Mouse (Mus musculus) midbrain, embryonic 14.5 days (tissue): ENCODE measurements at regions not wholly inside any gene's neighbourhood (a gene's known extent, or its start where the extent isn't known, plus 50 kb on each side); places are given as distances from the start of the nearest gene placed in this dataset.
A peak's percentile ranks its signal among the peaks of the same experiment; 100 is the strongest.

Experiments used
- ATAC-seq: fragments of 200-750 bp; cut with Nextera tagmentation; 2 replicates; pipeline ENCODE4 v1.8.0; 2017; ENCODE audit warnings: moderate number of reproducible peaks, moderate library complexity; ENCODE audit not compliant: low FRiP score, low TSS enrichment
- DNase-seq: peaks from one replicate; pipeline ENCODE4 v3.0.0-alpha.2; 2015
- H3K27ac ChIP-seq: fragments of 300-500 bp; sonication (generic); replicated peaks from 2 replicates; pipeline ENCODE4 v1.5.1; 2014; ENCODE audit warnings: mild to moderate bottlenecking, low read depth, low read length, moderate library complexity
- H3K27me3 ChIP-seq: fragments of 300-500 bp; sonication (generic); 2 replicates; pipeline ENCODE4 v1.6.1; 2014; ENCODE audit warnings: low read length, control low read depth, mixed read lengths; ENCODE audit not compliant: control insufficient read depth, insufficient read depth
- H3K36me3 ChIP-seq: fragments of 300-500 bp; sonication (generic); 2 replicates; pipeline ENCODE4 v1.6.1; 2014; ENCODE audit warnings: low read length, control low read depth; ENCODE audit not compliant: control insufficient read depth, insufficient read depth
- H3K4me1 ChIP-seq: fragments of 300-500 bp; sonication (generic); 2 replicates; pipeline ENCODE4 v1.6.1; 2014; ENCODE audit warnings: mild to moderate bottlenecking, antibody characterized with exemption, low read length, control low read depth; ENCODE audit not compliant: control insufficient read depth, insufficient read depth
- H3K4me2 ChIP-seq: fragments of 300-500 bp; sonication (generic); 2 replicates; pipeline ENCODE4 v1.6.1; 2014; ENCODE audit warnings: mild to moderate bottlenecking, low read length, moderate library complexity
- H3K4me3 ChIP-seq: fragments of 300-500 bp; sonication (generic); replicated peaks from 2 replicates; pipeline ENCODE4 v1.5.1; 2014; ENCODE audit warnings: low read depth, low read length
- H3K9ac ChIP-seq: fragments of 300-500 bp; sonication (generic); replicated peaks from 2 replicates; pipeline ENCODE4 v1.6.1; 2014; ENCODE audit warnings: mild to moderate bottlenecking, low read length, moderate library complexity
- H3K9me3 ChIP-seq: fragments of 300-500 bp; sonication (generic); 2 replicates; pipeline ENCODE4 v1.6.1; 2016; ENCODE audit warnings: low read length, control low read depth, mixed read lengths; ENCODE audit not compliant: control insufficient read depth
- WGBS: fragments of 180-500 bp; shearing (Covaris S2); extraction: QIAGEN DNeasy Blood & Tissue Kit; methylation state at CpG from one replicate; pipeline ENCODE4 v1.1.7; 2014; 5-methylcytosine and 5-hydroxymethylcytosine counted together

- DNase-seq (no peak), ATAC-seq (no peak)
- Histone ChIP-seq H3K4me2 (no peak overlapping the region), H3K4me3 (no peak overlapping the region), H3K36me3 (no peaks in the 10 kb centered on the region), H3K9me3 (no peaks in the 10 kb centered on the region), H3K27ac (no peak overlapping the region), H3K9ac (no peak overlapping the region), H3K27me3 (no peaks in the 10 kb centered on the region), H3K4me1 (no peaks in the 10 kb centered on the region)
- WGBS, result 84% methylated on average over 4 of the region's 4 CpGs
These were observed 345.2 kb upstream of the Trib2 start for GRCm38 (mm10) chr12:16161947-16162346.

GRCm38 (mm10) chr12:16157896-16158295, 341.2 kb upstream of the Trib2 start:
- peaks cover 5% of the 10 kb centered on the region for H3K4me1 ChIP-seq
- ATAC-seq (no peak), DNase-seq (no peak)
- no peaks in the 10 kb centered on the region for H3K27me3 ChIP-seq
- H3K9ac ChIP-seq, result no peak overlapping the region
- no peak overlapping the region for H3K4me3 ChIP-seq
- no peak overlapping the region for H3K4me2 ChIP-seq
- 71% methylated on average over 7 of the region's 7 CpGs for WGBS
- no peaks in the 10 kb centered on the region for H3K36me3 ChIP-seq
- H3K9me3 ChIP-seq, result no peaks in the 10 kb centered on the region
- no peak overlapping the region for H3K27ac ChIP-seq

- Histone ChIP-seq H3K4me2 (no peak overlapping the region), H3K9me3 (no peaks in the 10 kb centered on the region), H3K4me3 (no peak overlapping the region), H3K36me3 (no peaks in the 10 kb centered on the region), H3K4me1 (peaks cover 5% of the 10 kb centered on the region), H3K27ac (peak overlapping the region; percentile 33; the same call in 1 of the 2 replicates), H3K9ac (no peak overlapping the region), H3K27me3 (no peaks in the 10 kb centered on the region)
- ATAC-seq, result peak; percentile 40
- peak; percentile 69 for DNase-seq
- WGBS, result 15% methylated on average over 2 of the region's 2 CpGs
These were observed 339.3 kb upstream of the Trib2 start for GRCm38 (mm10) chr12:16155791-16156558.

DNA sequence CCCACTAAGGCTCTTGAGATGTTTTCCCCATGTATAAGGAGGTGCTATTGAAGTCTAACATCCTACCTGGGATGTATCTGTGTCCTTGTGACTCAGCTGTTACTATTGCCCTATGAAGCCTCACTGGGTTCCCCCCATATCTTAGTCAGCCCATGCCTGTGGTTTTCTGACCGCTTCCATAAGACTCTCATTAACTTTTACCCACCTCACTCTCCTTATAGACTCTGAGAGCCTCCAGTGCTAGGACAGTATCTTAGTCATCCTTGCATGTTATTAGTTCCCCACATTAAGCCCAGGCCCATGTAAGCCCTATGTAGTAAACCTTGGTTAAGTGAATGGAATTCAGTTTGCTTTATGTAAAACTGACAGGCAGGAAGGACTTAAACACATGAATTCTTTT, 337.5 kb upstream of the Trib2 start:
- ATAC-seq, result no peak
- Histone ChIP-seq H3K27ac (no peak overlapping the region), H3K9ac (no peak overlapping the region), H3K4me1 (peaks cover 5% of the 10 kb centered on the region), H3K9me3 (no peaks in the 10 kb centered on the region), H3K36me3 (no peaks in the 10 kb centered on the region), H3K4me2 (no peak overlapping the region), H3K4me3 (no peak overlapping the region), H3K27me3 (no peaks in the 10 kb centered on the region)
- 89% methylated on average over 1 of the region's 1 CpGs for WGBS
- DNase-seq, result no peak

DNA sequence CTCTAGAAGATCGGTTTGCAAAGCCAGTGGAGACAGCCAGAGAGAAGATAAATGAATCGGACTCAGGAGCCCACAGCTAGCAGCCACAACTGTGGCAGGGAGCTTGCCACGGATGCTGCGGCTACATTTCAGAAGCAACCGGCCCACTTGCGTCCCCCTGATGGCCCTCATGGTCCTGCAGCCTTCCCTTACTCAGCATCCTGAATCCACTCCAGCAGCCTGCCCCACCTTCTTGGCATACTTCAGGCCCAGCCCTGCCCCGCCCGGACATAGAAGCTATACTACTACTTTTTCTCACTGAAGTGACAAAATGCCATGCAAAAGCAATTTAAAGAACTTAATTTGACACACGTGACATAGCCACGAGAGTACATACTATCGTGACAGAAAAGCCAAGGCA, 335.4 kb upstream of the Trib2 start:
- DNase-seq (no peak), ATAC-seq (no peak)
- H3K4me3 ChIP-seq, result no peak overlapping the region
- peaks cover 5% of the 10 kb centered on the region for H3K4me1 ChIP-seq
- H3K4me2 ChIP-seq, result no peak overlapping the region
- 93% methylated on average over 11 of the region's 11 CpGs for WGBS
- H3K9ac ChIP-seq, result no peak overlapping the region
- no peaks in the 10 kb centered on the region for H3K9me3 ChIP-seq
- no peaks in the 10 kb centered on the region for H3K36me3 ChIP-seq
- H3K27me3 ChIP-seq, result no peaks in the 10 kb centered on the region
- no peak overlapping the region for H3K27ac ChIP-seq

GRCm38 (mm10) chr12:16151170-16151702, 334.5 kb upstream of the Trib2 start:
- no peak overlapping the region for H3K9ac ChIP-seq
- H3K4me2 ChIP-seq, result no peak overlapping the region
- no peaks in the 10 kb centered on the region for H3K27me3 ChIP-seq
- peaks cover 3% of the 10 kb centered on the region for H3K4me1 ChIP-seq
- peak; percentile 37 for DNase-seq
- no peak overlapping the region for H3K27ac ChIP-seq
- no peaks in the 10 kb centered on the region for H3K9me3 ChIP-seq
- no peak; the same call in 1 of the 2 replicates for ATAC-seq
- WGBS, result 64% methylated on average over 5 of the region's 5 CpGs
- H3K36me3 ChIP-seq, result no peaks in the 10 kb centered on the region
- H3K4me3 ChIP-seq, result no peak overlapping the region

GRCm38 (mm10) chr12:16146919-16147318, 330.2 kb upstream of the Trib2 start:
- Histone ChIP-seq H3K4me2 (no peak overlapping the region), H3K36me3 (no peaks in the 10 kb centered on the region)
- WGBS, result 77% methylated on average over 2 of the region's 2 CpGs

GRCm38 (mm10) chr12:16145621-16146020, 328.9 kb upstream of the Trib2 start:
- DNase-seq (no peak), ATAC-seq (no peak)
- Histone ChIP-seq H3K4me2 (no peak overlapping the region), H3K9me3 (no peaks in the 10 kb centered on the region), H3K27me3 (no peaks in the 10 kb centered on the region), H3K4me1 (no peaks in the 10 kb centered on the region), H3K4me3 (no peak overlapping the region), H3K27ac (no peak overlapping the region), H3K9ac (no peak overlapping the region), H3K36me3 (no peaks in the 10 kb centered on the region)
- WGBS, result 87% methylated on average over 7 of the region's 7 CpGs

More at GRCm38 (mm10) chr12:16146919-16147318, 330.2 kb upstream of the Trib2 start:
- Histone ChIP-seq H3K9me3 (no peaks in the 10 kb centered on the region), H3K27me3 (no peaks in the 10 kb centered on the region), H3K27ac (no peak overlapping the region), H3K4me3 (no peak overlapping the region), H3K4me1 (no peaks in the 10 kb centered on the region), H3K9ac (no peak overlapping the region)
- no peak for DNase-seq
- no peak for ATAC-seq

DNA sequence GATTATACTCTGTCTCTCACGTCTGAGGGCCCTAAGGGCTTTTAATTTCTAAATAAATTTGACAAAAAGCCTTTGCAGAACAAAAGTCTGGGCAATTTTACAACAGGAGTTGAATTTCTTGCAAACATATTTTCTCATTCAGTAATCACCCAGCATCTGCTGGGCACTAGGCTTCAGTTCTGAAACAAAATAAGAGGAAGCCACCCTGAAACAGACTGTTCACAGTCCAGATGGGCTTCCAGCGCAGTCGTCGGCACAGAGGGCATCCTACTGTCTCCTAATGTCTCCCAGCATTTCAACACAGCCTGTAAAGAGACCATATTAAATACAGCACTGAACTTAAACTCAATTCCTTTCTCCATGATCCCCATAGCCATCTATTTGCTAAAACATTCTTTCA, 324.5 kb upstream of the Trib2 start:
- Histone ChIP-seq H3K27ac (no peak overlapping the region), H3K9me3 (no peaks in the 10 kb centered on the region), H3K4me1 (no peaks in the 10 kb centered on the region), H3K4me2 (no peak overlapping the region), H3K36me3 (no peaks in the 10 kb centered on the region), H3K4me3 (no peak overlapping the region), H3K27me3 (no peaks in the 10 kb centered on the region), H3K9ac (no peak overlapping the region)
- 83% methylated on average over 4 of the region's 4 CpGs for WGBS
- ATAC-seq, result no peak
- DNase-seq, result no peak
